Mouse (Mus musculus) frontal cortex, adult (tissue): ENCODE data around the gene Plk3.

Experiments
- ATAC-seq: cut with Nextera tagmentation; 2 replicates; pipeline ENCODE4 v1.9.2; 2017; ENCODE audit warnings: mild to moderate bottlenecking, moderate library complexity, mixed read lengths; ENCODE audit not compliant: low TSS enrichment

The Plk3 gene

DNA sequence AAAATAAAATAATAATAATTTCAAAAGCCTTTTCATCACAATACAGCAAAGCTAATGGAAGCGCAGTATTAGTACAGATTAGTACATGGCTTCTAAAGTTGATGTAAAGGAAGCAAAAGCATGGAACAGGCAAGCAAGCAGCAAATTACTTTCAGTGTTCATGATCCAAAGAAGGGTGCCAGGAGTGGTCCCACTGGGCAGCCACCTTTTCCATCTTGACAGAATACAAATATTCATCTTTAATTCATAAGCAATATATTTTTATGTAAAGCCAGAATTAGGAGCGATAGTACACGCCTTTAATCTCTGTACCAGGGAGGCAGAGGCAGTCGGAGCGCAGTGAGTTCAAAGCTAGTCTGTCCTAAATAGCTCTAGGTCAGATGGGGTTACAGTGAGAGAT, 14.1 kb downstream of the Plk3 start:
- ATAC-seq = no peak

DNA sequence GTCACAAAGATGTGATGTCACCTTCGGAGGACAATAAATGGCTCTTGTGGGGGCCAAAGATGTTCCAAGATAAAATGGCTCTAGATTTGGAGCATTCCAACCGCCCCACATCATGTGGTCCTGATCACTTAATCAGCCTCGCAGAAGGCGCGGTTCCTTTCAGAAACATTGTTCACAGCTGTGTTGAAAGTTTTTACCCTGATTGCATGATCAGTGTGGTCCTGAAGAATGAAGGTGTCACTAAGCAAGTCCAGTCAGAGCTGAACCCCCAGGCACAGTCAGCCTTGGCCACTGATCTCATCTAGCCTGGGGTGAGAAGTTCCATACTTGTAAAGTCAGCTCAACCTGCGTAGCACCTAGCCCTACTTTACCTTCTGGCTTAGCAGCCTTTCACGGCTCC, 15.8 kb downstream of the Plk3 start:
- no peak for ATAC-seq

DNA sequence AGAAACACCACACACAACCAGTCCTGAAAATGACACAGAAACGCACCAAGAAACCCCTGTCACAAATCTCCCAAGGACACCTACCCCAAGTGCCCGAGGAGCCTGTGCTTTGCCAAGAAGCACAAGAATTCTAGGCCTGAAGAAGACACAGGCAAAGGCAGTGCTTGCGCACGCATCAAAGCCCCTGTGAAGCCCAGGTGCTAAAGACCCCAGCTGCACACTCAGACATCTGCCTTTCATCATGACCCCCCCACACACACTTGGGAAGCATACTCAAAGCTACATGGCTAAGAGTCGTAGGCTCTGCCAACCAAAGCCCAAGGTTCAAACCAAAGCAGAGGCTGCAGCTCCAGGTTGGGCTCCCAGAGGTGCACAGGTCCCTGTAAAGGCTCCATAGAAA, 18.2 kb downstream of the Plk3 start:
- ATAC-seq = no peak

DNA sequence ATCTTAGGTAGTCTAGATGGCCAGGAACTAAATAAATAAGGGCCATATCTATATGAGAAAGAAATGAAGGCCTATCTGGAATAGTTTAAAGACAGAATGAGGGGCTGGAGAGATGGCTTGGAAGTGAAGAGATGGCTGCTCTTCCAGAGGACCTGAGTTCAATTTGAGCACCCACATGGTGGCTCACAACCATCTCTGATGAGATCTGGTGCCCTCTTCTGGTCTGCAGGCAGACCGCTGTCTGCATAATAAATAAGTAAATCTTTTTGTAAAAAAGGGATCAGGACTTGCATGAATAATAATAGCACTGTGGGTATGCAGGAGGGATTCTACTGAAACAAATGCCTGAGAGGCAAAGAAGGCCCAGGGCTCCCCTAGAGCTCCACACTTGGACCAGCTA, 20.5 kb downstream of the Plk3 start:
- ATAC-seq = no peak

DNA sequence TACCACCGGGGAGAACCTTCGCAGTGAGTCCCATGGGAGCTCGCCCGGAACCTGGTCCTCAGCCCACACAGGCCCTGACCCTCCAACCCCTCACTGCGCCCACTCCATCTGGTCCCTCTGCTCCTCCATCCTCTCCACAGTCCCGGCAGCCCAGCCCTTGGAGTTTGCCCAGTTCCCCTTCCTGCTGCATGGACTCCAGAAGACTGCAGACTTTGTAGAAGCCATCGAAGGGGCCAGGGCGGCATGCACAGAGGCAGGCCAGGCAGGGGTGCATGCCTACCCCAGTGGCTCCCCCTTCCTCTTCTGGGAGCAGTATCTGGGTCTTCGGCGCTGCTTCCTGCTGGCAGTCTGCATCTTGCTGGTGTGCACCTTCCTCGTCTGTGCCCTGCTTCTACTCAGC, 22.8 kb downstream of the Plk3 start:
- ATAC-seq = no peak

DNA sequence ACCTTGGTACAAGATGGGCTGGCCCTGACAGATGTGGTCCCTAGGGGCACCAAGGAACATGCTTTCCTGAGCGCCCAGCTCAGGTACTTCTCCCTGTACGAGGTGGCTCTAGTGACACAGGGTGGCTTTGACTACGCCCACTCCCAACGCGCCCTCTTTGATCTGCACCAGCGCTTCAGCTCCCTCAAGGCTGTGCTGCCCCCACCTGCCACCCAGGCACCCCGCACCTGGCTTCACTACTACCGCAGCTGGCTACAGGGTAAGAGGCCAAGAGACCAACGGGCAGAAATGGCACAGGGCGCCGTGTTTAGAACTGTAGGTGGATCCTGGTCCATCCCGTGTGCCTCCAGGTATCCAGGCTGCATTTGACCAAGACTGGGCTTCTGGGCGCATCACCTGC, 23.5 kb downstream of the Plk3 start:
- no peak for ATAC-seq

DNA sequence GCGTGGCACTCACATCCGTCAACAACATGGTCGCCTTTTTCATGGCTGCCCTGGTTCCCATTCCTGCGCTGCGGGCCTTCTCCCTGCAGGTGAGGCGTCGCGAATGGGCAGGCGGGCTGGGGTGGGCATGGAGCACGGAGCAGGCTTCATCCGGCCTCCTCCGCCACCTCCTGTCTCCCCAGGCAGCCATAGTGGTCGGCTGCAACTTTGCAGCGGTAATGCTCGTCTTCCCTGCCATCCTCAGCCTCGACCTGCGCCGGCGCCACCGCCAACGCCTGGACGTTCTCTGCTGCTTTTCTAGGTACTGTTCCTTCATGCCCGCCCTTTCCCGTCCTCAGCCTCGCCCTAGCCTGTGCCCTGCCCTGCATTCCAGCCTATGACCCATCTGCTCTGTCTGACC, 24.4 kb downstream of the Plk3 start:
- ATAC-seq = no peak

DNA sequence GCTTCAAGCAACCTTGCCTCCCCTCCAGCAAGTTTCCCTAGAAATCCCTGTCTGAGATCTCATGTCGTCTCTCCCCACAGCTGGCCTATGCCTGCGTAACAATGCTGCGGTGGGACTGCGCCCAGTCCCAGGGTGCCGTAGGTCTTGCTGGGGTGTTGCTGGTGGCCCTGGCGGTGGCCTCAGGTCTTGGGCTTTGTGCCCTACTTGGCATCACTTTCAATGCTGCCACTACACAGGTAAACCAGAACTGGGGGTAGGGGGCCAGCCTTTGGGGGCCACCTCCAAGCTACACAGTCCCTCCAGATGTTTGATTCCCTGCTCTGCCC, 25.3 kb downstream of the Plk3 start:
- ATAC-seq = no peak

DNA sequence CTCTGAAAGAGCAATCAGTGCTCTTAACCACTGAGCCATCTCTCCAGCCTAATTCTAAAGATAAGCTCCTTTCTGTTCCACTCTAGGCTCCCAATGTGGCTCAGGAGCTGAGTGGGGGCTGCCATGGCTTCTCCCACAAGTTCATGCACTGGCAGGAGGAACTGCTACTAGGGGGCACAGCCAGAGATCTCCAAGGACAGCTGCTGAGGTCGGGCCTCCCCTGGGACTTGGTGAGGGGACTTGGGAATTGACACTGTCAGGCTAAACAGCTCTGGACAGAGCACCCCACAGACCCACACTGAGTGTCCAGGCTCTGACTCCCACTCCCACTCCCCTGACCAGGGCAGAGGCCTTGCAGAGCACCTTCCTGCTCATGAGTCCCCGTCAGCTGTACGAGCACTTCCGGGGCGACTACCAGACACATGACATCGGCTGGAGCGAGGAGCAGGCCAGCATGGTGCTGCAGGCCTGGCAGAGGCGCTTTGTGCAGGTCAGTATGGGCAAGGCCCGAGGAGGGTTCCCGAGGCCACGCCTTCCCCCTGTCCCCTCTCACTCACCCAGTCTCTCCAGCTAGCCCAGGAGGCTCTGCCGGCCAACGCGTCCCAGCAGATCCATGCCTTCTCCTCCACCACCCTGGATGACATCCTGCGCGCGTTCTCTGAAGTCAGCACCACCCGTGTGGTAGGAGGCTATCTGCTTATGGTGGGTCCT, 25.8 kb downstream of the Plk3 start:
- ATAC-seq = no peak

DNA sequence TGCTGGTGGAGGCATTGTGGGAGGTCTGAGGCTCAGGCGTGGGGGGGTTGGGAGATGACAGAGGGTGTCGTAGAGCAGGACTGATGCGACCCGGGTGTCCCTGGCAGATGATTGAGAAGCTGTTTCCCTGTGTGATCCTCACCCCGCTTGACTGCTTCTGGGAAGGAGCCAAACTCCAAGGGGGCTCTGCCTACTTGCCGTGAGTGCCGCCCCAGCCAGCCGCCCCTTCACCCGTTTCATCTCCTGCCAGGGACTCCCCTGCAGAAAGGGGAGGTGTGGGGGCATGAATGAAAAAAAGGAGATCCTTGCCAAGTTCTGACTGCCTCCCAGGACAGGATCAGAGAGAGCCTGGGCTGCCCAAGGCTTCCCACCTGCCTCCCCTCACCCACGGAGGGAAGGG, 28.6 kb downstream of the Plk3 start:
- ATAC-seq = no peak

DNA sequence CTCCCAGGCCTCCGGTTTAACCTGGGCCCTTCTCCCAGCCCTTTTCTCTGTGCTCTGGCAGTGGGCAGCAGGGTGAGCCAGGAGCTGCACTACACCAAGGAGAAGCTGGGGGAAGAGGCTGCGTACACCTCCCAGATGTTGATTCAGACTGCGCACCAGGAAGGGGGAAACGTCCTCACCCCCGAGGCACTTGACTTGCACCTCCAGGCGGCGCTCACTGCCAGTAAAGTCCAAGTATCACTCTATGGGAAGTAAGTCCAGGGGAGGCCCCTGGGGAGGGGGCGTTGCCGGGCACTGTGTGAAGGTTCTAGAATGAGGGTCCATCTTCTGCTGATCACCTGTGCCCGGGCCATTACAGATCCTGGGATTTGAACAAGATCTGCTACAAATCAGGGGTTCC, 29.1 kb downstream of the Plk3 start:
- ATAC-seq = no peak

DNA sequence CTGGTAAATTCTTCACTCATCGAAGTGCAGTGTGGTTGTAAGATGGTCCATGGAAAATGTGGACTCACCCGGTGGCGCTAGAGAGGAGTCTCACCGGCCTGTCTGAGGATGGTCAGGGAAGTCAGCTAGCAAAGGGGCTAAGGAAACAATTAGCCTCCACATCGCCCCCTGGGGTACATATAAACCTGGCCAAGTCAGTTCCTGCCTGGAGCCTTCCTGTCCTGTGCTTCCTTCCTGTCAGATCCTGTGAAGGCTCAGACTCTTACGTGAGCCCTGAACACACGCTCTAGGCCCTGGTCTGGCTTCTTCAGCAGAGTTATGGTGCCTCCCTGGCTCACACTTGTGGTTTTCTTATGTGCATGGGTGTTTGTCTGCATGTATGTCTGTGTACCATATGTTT, 32.5 kb downstream of the Plk3 start:
- no peak for ATAC-seq

DNA sequence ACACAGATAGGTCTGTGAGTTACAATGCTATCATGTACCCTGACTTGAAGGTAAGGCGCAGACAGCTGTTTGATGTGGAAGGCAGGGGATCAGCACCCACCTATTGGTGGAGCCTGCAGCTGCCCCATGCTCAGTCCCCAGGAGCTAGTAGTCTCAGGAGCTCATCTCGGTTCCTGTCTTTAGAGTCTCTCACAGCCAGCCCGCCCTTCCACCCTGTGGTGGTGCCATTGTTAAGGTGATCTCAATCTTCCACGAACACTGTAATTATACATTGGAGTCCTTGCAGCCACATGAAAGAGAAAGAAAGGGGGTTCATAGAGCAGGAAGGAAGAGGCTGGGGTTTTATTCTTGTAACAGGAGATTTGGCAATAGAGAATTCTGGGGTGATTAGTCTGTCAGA, 33.7 kb downstream of the Plk3 start:
- ATAC-seq = no peak

DNA sequence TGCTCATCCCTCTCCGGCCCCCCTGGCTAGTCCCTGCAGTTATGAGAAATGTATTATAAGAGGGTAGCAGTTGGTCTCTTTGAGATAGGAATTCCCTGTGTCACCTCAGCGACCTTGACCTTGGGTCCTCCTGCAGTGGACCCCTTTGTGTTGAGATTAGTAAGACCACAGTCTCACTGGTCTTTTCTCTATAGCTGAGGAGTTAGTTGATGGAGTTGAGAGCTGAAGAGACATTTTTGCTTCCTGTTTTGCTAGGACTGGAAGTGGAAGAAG, 35.1 kb downstream of the Plk3 start:
- no peak for ATAC-seq

DNA sequence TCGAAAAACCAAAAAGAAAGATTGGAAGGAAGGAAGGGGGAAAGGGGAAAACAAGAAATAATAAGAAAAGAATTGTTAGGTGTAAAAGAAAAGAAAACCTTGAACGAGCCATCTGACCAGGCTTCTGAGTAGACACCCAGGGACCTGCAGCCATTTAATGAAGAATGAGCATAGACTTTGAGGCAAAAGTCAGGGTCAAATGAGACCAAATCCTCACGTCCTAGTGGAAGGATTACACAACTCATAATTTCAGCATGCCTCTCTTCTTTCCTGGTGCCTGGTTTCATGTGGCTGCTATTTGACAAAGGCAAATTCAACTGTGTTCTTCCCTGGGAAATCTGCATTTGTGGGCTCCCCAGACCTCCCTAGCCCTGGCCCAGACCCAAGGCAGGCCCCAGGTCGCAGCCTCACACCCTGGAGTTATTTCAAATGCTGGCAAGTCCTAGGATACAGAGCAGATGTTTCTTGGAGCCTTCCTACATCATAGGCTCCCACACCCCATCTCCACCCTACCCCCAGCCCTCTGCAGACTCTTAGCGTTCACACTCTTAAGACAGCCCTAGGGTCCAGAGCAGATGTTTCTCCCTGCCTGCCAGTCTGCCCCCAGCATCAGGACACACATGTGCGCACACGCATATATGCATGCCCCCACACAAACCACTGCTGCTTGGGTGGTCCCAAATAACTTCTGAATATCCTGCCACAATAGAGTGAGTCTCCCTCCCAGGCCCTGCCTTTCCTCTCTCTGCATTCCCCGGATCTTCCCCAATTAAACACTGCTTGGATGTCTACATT, 35.6 kb downstream of the Plk3 start:
- ATAC-seq = no peak

DNA sequence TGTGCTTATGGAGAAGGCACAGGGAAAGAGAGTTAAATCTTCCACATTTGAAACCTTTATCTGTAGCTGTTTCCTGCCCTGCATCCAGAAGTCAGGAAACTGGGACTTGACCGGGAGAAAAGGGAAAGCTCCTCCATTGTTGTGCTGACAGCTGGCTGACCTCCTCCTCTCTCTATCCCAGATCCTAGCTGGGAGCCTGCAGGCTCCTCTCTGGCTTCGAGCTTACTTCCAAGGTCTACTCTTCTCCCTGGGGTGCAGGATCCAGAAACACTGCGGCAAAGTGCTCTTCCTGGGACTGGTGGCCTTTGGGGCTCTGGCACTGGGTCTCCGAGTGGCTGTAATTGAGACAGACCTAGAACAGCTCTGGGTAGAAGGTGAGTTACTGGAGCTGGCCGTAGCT, 37.1 kb downstream of the Plk3 start:
- no peak for ATAC-seq

DNA sequence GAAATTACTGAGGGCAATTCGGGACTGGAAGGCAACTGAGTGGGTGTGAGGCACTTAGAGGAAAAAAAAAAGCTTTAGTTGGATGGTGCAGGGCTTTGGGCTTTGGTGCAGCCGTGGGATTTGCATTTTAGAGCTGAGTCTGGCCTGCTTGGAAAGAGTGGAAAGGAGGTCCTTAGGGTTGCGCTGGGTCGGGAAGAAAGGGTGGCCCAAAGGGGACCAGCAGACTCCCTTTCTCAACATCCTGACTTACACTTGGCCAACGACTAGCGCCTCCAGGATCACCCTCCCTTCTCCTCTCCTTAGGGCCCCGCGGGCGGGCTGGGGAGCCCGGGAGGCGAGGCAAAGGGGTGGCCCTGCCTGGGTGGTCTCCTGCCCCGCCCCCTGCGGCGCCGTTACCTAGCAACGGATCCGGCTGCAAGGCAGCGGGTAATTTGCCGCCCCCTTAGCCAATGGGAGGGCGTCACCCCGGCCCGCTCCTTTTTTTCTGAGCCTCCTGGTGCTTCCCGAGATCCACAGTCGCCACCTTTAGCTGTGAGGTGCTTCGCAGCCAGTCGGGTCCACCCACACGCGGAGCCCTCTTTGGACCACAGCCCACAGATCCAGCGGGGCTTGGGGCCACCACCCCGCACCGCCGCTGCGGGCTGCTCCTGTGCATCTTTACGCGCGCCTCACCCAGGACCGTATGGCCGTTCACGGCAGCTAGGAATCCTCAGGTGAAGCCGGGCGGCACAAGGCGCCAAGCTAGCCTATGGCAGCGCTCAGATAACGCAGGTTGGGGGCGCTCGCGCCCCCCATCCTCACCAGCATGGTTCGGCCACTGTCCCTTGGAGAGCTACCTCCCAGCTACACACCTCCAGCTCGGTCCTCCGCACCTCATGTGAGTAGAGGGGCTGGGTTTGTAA, 38.0 kb downstream of the Plk3 start, which contains the start of gene Ptch2:
Gene Ptch2 (plus strand): TSS at position 525 of the 902 bp plus-strand sequence.
- peak; percentile 41; the same call in 1 of the 2 replicates for ATAC-seq

DNA sequence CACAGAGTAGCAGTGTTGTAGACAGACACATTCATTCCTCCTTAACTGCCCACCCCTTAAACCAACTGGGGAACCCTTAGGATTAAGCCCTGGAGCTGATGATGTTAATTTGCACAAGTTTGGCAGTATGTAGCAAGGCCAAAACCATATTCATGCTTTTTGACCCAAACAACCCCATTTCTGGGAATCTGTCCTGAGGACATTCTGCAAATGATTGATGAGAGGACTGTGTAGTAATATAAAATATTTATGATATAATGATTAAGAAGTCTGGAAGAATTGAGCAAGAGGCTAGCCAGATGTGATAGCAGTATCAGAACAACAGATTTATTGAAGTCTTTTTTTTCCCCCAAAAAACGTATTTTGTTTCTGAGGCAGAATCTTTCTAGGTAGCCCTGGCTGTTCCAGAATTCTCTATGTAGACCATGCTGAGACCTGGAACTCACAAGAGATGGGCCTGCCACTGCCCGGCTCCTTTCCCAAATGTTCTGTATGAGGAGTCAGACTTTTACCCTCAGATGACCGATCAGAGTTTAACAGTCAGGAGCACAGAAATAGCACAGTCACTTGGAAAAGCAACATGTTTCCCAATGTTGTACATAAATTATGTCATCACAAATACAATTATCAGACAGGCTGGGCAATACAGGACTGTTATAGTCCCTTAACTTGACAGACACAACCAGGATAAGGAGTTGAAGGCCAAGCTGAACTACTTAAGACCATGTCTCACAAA, 39.0 kb downstream of the Plk3 start:
- ATAC-seq = no peak

DNA sequence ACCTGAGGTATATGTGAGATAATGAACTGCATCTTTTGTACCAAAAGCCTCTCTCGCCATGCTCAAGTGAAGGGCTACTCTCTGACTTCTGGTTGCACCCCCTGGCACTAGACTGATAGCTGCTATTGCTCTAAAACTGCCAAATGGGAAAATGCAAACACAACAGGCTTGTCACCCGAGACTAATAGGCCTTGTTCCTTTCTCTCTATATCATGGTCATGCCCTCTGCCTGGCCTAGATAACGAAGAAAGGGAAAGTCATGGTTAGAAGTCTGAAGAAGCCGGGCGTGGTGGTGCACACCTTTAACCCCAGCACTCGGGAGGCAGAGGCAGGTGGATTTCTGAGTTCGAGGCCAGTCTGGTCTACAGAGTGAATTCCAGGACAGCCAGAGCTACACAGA, 43.2 kb downstream of the Plk3 start:
- ATAC-seq = no peak

DNA sequence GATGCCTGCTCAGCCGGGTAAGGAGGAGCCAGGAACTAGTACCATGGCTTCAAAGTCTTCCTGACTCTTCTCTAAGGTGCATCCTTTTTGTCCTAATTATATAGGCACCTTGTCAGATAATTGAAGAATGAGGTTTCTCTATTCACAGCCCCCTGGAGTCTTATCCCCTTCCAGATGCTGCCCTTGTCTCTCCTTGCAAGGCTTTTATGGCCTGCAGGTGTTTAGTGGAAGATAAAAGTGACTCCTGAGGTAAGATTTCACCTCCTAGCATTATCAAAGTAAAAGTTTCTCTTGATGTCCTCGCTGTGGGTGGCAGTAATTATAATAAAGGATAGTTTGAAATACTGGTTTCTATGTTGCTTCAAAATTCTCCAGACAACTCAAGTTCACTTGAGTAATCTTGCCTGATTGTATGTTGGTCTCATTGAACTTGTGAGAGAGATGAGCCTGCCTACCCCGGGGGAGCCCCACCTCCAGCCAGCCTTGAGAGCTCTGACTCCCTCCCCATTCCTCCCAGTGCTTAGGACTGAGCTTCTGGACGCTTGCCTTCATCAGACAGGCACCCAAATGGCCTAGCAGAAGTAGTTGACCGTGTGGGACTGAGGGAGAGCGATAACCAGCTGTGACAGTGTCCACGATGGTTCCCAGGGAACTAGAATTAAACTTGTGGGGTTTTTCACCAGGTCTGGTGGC, 45.7 kb downstream of the Plk3 start:
- no peak for ATAC-seq
